Mouse (Mus musculus) ovary, postnatal 14 days (tissue): Measurements from ENCODE around the gene Ccdc183.
A peak's percentile ranks its signal among the peaks of the same experiment; 100 is the strongest.

Source experiments
- DNase-seq: peaks from one replicate; pipeline ENCODE4 v3.0.0; 2022; ENCODE audit warnings: low spot score

The Ccdc183 gene

DNA sequence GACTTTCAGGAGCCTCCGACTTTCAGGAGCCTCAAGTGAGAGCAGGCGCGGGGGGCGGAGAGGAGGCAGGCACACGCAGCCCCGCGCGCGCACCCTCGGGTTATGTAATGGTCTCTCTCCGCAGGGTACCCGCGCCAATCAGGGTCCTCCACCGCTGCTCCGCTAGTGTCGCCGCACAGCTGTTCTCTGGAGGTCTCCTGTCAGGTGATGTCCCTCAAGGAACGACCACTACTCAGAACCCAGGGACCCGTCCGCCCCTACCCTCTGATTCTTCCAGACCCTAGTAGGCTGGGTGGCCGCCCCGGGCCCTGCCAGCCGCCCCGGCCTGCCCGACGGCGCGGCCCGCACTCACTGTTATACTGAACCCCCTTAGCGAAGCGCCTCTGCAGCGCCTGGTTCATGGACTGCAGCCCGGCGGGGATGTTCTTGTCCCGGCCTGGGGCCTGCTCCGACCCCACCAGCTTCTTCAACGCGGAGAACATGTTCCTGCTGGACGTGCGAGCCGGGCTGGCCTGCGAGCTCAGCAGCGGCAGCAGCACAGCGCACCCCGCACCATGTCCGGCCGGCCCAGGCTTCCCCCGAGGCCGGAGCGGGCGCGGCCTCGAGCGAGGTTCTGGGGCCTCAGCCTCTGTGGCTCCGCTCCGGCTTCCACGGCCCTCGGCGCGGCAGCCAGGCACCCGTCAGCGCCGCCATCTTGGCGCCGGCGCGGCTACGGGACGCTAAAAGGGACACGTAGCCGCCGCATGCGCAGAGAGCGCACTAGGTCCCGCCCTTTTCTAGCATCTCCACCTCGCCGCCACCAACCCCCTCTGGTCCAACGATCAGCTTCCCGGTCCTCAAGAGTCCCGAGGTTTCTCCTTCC lies 9.5 kb downstream of the Ccdc183 start, which contains the start of gene Rabl6:
TSS of gene Rabl6 (minus strand) at position 761 of the 862 bp plus-strand sequence.
- DNase-seq: peak; percentile 83

DNA sequence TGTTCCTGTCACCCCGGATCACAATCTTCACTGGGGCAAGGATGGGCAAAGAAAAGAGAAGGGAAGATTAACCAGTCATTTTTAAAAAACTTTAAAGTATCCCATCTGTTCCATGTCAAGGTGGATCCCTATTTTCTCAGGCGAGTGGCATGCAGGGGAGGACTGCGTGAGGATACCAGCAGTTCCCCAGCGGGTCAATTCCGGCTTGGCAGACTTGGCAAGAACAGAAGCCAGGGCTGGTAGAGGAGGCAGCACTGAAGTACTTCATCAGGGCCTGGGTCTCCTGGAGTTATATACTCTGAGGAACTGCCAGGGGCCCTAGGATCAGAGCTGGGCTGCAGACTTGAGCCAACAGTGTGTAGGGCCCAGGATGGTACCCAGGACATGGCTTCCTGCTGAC lies 15.0 kb downstream of the Ccdc183 start:
- no peak for DNase-seq

DNA sequence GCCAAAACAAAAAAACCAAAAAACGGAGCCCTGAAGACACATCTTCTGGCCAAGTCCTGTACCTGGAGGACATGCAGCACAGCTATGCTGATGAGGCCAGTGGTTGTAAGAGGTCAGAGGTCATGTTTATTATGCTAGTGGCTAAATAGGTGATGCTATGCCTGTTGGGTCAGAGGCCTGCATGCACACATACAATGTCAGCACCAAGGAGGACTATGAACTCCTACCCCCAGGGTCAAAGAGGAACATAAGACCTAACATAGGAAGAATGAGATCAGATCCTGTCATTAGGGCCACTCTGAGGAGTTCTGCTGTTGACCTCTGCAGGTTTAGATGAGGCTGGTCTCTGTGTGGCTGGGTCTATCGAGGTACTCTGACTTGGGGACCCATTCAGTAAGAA lies 17.4 kb downstream of the Ccdc183 start:
- DNase-seq: no peak

DNA sequence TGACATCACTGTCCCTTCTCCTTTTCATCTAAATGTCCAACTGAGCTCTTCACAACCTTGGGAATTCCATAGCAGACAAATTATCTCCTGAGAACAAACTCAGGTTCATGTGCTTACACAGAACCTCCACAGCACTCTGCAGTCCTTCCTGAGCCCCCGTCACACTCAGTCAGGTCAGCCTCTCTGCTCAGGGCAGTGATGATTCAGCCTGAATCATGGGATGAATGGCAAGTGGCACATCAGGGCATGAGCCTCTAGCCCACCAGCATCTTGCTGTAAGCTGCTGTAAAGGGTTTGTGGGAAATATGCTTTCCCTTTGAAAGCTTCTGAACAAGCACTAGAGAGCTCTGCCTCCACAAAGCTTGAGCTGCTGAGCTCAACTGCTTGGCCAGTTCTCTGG lies 18.7 kb downstream of the Ccdc183 start:
- DNase-seq: no peak

DNA sequence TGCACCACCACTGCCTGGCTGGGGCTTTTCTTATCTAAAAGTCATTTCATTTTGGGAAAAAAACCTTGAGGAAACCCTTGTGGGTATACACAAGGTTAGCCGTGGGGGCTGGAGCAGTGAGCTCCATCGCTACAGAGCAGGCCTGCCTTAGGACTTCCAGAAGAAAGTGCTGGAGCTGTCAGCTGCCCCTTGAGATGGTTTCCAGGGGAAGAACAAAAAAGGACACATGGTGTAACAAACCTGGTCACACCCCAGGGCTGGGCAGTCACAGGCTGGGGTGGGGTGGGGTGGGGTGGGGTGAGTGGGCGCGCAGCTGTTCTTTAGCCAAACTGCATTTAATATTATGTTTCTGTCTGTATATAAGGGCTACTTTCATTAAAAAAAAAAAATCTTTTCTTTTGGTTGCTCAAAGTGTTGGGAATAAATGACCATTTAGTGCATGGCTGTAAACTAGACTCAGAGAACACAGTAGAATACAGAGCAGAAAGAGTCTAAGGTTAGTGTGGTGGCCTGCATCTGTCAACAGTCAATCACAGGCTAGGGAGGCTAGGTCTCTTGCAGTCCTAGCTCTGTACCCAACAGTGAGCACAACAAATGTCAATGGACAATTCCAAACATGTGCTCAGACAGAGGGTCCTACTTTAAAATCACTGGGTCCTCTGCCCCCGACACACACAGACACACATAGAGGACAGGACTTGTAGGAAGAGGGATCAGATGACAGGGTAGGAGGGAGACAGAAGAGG lies 20.5 kb downstream of the Ccdc183 start:
- DNase-seq: no peak

DNA sequence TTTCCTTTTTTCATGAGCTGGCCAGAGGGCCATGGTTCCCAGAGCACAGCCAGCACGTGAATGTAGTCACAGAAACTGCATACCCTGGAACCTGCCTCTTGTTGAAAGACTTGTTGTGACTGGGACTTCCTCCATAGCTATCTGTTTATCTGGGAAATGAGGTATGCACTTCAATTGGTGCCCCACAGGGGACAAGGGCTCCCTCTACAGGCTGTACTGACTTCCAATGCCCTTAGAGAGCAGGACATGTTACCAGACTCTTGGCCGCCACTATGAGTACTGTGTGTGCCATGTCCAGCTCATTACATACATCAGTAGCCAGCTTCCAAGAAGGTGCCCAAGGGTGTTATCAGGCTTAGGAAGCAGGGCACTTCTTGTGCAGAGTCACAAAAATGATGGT lies 25.6 kb downstream of the Ccdc183 start:
- DNase-seq: no peak

DNA sequence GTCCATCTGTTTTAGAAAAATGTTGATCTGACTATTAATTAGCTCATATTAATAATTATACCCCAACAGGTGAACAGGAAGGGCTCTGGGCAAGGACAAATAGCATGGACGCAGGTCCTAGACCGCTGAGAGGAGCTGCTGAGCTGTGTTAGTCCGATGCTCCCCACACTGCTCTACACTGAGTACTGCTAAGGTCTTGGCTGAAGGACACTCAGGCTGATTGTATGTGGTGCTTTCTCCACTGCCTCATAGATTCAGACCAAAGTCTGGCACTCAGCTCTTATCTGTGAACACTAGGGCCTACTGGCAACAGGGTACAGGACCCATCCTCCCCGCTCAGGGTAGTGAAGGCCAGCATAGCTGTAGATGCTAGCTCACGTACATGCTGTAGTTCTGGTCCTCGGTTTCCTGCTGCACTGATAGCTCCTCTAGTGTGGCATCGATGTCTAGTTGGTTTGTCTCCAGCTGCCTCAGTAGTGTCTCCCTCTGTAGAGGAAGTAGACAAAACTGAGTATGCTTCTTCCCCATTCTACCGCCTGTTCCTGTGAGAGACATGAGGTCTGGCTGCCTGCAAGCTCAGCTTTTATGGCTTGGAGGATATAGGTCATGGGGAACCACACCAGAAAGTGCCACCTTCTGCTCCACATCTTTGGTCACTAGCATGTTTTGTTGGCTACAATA lies 29.1 kb downstream of the Ccdc183 start:
- no peak for DNase-seq

DNA sequence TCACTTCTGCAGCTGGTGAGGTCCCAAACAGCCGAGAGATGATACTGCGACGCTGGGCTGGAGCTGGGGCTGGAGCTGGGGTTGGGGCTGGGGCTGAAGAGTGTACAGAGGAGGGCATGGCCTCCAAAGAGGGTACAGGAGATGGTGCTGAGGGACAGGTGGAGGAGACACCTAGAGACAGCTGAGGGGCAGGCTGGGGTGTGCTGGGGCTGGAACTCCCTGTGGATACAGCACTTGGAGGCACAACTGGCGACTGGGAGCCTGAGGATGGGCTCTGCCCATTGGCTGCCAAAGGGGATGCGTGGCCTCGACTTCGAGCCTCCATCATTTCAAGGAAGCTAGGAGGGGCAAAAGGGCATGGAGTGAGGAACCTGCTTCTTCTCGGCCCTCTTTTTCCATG lies 30.2 kb downstream of the Ccdc183 start:
- DNase-seq: no peak

DNA sequence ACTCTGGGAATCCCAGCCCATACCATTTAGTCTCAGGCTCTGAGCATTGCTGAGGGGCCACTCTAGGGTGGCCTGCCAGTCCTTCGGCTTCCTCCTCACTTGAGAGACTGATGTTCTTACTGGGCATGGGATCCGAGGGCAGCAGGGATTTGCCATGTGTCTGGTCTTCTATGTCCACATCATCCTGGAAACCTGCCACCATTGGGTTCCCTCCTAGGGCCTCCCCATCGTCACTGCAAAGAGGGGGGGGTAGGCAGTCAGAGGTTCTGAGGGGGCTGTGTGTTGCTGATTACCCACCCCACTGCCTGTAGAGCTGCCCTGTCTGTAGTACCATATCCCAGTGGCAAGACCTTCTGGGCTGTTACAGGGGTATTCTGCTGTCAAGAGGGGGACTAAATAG lies 31.9 kb downstream of the Ccdc183 start:
- no peak for DNase-seq

DNA sequence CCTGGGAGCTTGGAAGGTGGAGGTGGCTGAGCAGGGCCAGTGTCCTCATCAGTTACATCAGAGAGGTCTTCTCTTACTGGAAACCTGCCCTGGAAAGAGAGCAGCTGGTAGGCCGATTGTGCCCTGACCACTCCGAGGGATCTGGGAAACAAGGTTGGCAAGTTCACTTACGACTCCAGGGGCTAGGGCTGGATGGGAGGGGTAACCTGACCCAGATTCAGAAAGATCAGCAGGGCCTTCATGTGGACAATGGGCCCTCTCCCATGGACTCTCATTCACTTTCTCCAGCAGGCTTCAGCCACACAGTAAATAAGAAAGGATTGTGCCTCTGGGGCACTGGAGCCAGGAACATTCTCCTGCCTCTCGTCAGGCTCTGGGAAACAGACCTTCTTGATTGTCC lies 32.6 kb downstream of the Ccdc183 start:
- DNase-seq: no peak

DNA sequence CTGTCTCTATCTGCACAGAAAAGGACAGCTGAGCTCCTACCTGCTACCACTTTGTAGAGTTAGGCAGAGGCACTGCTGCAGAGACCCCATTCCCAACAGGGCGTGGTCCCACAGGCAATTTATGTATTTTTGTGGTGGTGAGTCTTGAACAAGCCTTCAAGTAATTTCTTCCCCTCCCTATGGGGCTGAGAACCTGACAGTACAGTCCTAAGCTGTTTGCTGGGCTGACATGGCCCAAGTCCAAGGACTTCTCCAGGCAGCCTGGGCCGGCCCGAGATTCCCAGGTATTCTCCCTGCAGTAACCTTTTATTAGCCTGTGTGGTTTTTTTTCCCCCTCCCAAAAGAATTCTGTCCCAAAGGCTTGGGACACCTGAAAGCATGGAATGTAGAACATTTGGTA lies 33.3 kb downstream of the Ccdc183 start:
- no peak for DNase-seq

DNA sequence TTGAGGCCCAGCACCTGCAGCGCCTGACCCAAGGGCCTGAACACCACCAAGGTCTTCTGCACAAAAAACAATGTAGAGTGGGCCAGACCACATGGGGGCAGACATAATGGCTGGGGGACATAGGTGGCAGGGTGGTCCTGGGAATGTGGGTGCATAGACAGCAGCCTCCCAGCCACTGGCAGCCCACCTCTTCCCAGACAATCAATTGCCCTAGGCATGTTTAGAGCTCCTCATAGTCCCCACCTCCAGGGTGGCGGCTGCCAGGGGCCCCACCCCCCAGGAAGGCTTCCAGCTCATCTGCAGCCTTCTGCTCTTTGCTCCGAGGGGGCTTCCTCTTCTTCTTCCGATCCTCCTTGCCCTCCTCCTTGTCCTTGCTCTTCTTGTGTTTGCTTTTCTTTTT lies 33.9 kb downstream of the Ccdc183 start:
- DNase-seq: no peak

DNA sequence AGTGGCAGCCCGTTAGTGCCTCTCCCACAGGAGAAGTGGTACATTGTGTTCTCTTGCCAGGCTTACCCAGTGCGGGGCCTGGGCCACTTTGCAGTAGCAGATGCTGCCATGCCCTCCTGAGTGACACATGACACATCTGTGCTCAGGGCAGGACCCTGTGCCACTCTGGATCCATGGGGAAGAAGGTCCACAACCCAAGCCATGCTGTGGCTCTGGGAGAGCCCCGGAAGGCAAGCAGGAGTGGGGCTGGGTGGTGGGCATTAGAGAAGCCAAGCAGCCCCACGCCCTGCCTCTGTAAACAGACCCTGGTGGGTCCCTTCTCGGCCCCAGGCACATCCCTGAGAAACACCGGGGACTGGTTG lies 34.4 kb downstream of the Ccdc183 start:
- no peak for DNase-seq

DNA sequence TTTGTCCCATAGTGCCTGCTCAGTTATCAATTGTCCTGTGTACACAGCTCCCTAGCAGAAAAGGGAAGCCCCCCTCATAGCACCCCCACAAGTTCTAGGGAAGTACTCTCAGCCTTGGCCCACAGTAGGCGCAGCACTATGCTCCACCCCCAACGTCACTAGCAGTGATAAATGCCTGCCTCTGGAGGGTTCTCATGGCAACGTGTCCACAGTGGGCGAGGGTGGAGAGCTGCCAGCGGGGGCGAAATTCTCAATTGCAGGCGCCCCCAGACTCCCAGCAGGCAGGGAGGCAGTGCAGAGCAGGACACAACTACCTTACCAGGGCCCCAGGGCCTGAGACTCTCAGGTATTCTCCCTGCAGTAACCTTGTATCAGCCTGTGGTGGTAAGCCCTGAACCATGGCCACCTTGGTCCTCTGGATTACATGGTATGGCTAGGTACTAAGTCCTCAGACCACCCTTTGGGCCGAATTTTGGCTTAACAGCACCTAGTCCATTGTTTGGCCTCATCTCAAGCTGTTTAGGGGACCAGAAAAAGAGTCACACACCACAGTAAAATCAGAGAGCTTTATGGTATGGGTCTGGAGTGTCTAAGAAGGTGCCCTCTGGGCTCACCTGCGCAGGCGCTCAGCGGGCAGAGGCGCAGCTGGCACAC lies 34.9 kb downstream of the Ccdc183 start:
- DNase-seq: no peak

DNA sequence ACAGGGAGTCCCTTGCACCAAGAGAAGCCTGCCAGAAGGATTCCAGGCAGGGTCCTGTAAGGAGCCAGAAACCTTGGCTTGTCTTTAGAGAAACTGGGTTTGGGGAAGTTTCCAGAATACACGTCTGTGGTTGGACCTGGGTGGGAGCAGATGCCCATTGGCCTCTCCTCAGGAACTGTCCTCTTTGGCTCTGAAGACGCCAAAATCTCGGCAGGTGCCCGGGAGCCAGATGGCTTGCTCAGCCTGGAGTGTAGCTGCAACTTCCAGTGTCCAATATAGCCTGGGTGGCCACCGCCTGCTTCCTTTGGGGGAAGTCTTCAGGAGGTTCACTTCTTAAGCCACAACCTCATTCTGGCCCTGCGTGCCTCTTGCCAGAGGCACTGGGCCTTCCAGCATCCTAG lies 35.6 kb downstream of the Ccdc183 start:
- no peak for DNase-seq

DNA sequence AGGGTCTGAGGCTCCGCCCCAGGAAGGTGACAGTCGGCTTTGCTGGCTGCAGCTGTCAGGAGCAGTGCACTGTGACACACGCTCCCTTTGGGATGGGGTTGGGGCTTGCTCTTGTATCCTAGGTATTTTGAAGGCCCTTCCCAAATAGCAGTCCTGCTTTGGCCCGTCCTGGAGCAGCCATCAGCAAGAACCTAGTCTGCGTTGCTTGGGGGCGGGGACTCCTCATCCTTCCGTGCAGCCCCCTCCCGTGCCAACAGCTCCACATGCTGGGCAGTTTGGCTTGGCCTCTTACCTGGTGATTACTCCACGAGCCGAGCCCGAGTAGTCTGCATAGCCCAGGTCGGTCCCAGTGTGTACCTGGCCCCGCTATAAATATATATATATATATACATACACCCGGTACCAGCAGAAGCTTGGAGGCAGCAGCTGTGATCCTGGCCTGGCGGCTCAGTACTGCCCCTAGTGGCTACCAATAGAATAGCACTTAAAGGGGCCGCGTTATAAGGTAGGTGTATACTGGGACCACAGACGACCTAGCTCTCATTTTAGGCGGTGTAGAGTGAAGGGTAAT lies 36.1 kb downstream of the Ccdc183 start, which contains the start of gene Ajm1:
TSS of gene Ajm1 (minus strand) at position 464 of the 571 bp plus-strand sequence.
- peak; percentile 62 for DNase-seq

DNA sequence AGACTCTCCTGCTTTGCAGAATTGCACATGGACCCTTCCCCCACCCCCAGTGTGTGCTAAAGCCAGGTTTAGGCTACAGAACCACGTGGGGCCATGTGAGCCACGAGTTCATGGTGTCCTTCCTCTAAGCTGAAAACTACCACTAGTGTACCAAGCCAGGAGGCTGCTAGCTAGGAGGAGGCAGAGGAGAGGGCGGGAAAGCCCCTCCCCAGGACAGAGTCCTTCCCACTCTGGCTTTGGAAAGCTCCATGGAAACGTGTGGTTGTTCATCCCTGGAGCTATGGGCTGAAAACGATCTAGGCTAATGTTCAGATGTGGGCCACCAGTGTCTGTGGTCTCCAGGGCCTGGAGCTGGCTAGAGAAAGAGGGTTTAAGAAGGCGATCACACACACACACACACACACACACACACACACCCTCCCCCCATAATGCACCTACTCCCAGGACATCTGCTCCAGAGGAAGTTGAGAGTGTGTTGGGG lies 36.8 kb downstream of the Ccdc183 start:
- no peak for DNase-seq

DNA sequence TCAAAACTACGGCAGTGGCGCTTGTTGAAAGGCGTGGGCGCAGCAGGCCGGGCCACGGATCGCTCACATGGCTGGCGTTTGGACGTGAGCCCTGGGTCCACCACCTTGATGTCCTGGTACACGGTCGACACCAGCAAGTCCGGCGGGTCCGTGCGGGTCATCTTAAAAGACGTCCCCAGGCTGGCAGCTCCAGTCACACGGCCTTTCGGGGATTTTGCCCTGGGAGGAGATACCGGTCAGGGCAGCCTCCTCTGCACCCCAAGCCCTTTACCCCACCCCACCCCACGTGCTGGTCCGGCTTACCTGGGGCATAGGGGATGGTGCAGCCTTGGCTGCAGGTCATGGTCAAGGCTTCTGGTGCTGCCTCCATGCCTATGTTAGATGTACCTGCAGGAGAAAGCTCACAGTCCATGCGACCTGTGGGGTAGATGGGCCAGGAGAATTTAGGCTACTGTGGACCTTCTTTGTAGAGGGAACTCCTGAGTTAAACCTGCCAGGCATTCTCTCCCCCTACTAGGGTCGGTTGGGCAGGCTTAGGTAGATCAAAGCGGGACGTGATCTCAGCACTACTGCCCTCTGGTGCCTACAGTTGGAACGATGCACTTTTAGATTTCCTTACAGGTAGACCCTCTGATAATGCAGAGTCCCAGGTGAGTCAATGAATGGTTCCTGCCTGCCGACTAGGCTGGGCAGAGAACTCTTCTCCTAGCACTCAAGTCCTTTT lies 37.6 kb downstream of the Ccdc183 start:
- DNase-seq: no peak

DNA sequence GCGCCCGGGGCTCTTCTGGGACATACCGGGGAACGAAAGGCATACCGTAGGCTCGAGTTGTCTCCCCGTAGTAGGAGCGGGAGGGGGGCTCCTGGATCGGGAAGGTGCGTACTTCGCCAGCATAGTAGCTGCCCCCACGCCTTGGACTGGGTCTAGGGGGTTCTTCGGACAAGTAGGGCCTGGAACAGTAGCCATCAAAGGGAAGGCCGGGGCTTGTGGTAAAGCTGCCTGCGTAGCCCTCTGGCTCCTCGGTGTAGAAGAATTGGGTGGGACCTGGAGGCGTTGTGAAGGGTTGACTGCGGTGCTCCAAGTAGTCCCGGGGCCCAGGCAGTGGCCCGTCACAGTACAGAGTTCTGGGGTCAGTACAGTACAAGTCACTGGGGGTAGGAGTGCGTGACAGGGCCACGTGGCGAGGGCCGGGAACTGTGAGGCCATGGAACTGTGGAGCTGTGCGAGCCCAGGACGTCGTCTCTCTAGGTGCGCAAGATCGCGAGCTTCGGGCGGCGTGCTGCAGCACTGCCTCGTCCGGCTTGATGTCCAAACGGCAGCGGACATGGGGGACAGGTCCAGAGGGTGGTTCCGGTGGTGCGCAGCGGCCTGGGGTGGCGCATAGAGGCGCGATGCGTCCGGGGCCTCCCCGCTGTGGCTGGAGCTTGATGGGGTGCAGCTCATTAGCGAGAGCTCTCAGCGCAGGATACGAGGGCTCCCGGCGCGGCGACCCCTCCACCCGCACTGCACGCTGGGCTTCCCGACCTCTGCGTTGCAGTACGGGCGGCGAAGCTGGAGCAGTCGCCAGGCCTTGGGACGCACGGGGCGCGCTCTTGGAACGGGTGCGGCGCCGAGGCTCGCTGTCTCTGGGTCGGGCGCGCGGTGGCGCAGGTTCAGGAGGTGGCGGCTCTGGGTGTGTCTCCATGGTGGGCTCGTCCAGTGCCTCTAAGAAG lies 38.4 kb downstream of the Ccdc183 start:
- no peak for DNase-seq
